Mouse (Mus musculus) lung, postnatal 0 days (tissue): Measurements from ENCODE around the gene Kxd1. TPM values are rescaled to one million over a fixed set of nuclear protein-coding genes. Genes with fewer than 3 reads are reported as not detected.

Experiments used
- ATAC-seq: fragments of 200-750 bp; cut with Nextera tagmentation; 2 replicates; pipeline ENCODE4 v1.8.0; 2017; ENCODE audit warnings: moderate library complexity
- DNase-seq: peaks from one replicate; pipeline ENCODE4 v3.0.0-alpha.2; 2016; ENCODE audit warnings: low spot score
- H3K27ac ChIP-seq: fragments of 300-500 bp; sonication (generic); 2 replicates; pipeline ENCODE4 v1.5.1; 2014; ENCODE audit warnings: antibody characterized with exemption, mild to moderate bottlenecking, low read length, mixed read lengths
- H3K27me3 ChIP-seq: fragments of 300-500 bp; sonication (generic); replicated peaks from 2 replicates; pipeline ENCODE4 v1.6.1; 2014; ENCODE audit warnings: low read length, mixed read lengths; ENCODE audit not compliant: insufficient read depth
- H3K36me3 ChIP-seq: fragments of 300-500 bp; sonication (generic); 2 replicates; pipeline ENCODE4 v1.6.1; 2014; ENCODE audit warnings: low read length, mixed read lengths; ENCODE audit not compliant: insufficient read depth
- H3K4me1 ChIP-seq: fragments of 300-500 bp; sonication (generic); 2 replicates; pipeline ENCODE4 v1.6.1; 2014; ENCODE audit warnings: antibody characterized with exemption, low read depth, low read length, mixed read lengths; ENCODE audit not compliant: insufficient read depth
- H3K4me2 ChIP-seq: fragments of 300-500 bp; sonication (generic); replicated peaks from 2 replicates; pipeline ENCODE4 v1.6.1; 2014; ENCODE audit warnings: low read depth, mild to moderate bottlenecking, low read length, moderate library complexity, mixed read lengths
- H3K4me3 ChIP-seq: fragments of 300-500 bp; sonication (generic); 2 replicates; pipeline ENCODE4 v1.5.1; 2014; ENCODE audit warnings: low read depth, low read length
- H3K9ac ChIP-seq: fragments of 300-500 bp; sonication (generic); replicated peaks from 2 replicates; pipeline ENCODE4 v1.6.1; 2014; ENCODE audit warnings: low read depth, mild to moderate bottlenecking
- H3K9me3 ChIP-seq: fragments of 300-500 bp; sonication (generic); 2 replicates; pipeline ENCODE4 v1.6.1; 2016; ENCODE audit warnings: low read length, mixed read lengths
- CTCF ChIP-seq: IDR thresholded peaks from 2 replicates; pipeline ENCODE4 v1.5.1; 2016; ENCODE audit warnings: antibody characterized with exemption, mild to moderate bottlenecking
- EP300 ChIP-seq: IDR thresholded peaks from 2 replicates; pipeline ENCODE4 v1.6.1; 2016; ENCODE audit warnings: antibody characterized with exemption, mild to moderate bottlenecking, control low read depth
- WGBS: fragments of 180-500 bp; shearing (Covaris S2); extraction: QIAGEN DNeasy Blood & Tissue Kit; methylation state at CpG from one replicate; pipeline ENCODE4 v1.1.7; 2014; 5-methylcytosine and 5-hydroxymethylcytosine counted together
- polyA plus RNA-seq: library from polyadenylated mRNA; unstranded; fragments of >200 nt; fragmentation: Nextera tagmentation; extraction: Ambion mirVana; gene quantifications from 2 replicates; pipeline ENCODE4 v1.2.1, GENCODE M21; 2015

Kxd1 gene
- polyA plus RNA-seq, 1 experiment from 2014 or later, result 62.4 TPM

- ATAC-seq (peak; percentile 18; the same call in 1 of the 2 replicates), DNase-seq (no peak)
- TF ChIP-seq CTCF (no peak), EP300 (no peak)
- Histone ChIP-seq H3K4me3 (peak overlapping the region; percentile 29), H3K36me3 (no peaks in the 10 kb centered on the region), H3K4me1 (peaks cover 23% of the 10 kb centered on the region), H3K27ac (peak overlapping the region; percentile 88), H3K27me3 (peaks cover 53% of the 10 kb centered on the region), H3K9me3 (no peaks in the 10 kb centered on the region), H3K9ac (0 out of 2 replicates have a peak overlapping the region, but pooled peaks have one; percentile 12), H3K4me2 (peak overlapping the region; percentile 60)
- under 1% methylated on average over 24 of the region's 41 CpGs for WGBS
These were observed 38.2 kb downstream of the Kxd1 start for GRCm38 (mm10) chr8:70489576-70489975.

- H3K9ac ChIP-seq, result no peak overlapping the region
- H3K4me3 ChIP-seq, result peak overlapping the region; percentile 29
- peaks cover 23% of the 10 kb centered on the region for H3K4me1 ChIP-seq
These were observed 38.8 kb downstream of the Kxd1 start for GRCm38 (mm10) chr8:70488931-70489470.

GRCm38 (mm10) chr8:70487993-70488796, 39.6 kb downstream of the Kxd1 start:
- peak overlapping the region; percentile 88 for H3K27ac ChIP-seq
- H3K4me3 ChIP-seq, result peak overlapping the region; percentile 15; the same call in 1 of the 2 replicates
- peaks cover 41% of the 10 kb centered on the region for H3K27me3 ChIP-seq
- ATAC-seq (peak; percentile 46), DNase-seq (peak; percentile 51)
- no peaks in the 10 kb centered on the region for H3K36me3 ChIP-seq
- peaks cover 16% of the 10 kb centered on the region for H3K4me1 ChIP-seq
- WGBS, result 4% methylated on average over 50 of the region's 55 CpGs
- peak overlapping the region; percentile 44 for H3K4me2 ChIP-seq
- no peak overlapping the region for H3K9ac ChIP-seq
- TF ChIP-seq CTCF, result no peak
- H3K9me3 ChIP-seq, result no peaks in the 10 kb centered on the region

More at GRCm38 (mm10) chr8:70488931-70489470, 38.8 kb downstream of the Kxd1 start:
- WGBS, result 2% methylated on average over 14 of the region's 14 CpGs
- TF ChIP-seq EP300, result no peak
- TF ChIP-seq CTCF, result no peak
- peak overlapping the region; percentile 60 for H3K4me2 ChIP-seq
- no peaks in the 10 kb centered on the region for H3K9me3 ChIP-seq
- H3K27me3 ChIP-seq, result peaks cover 49% of the 10 kb centered on the region
- H3K27ac ChIP-seq, result peak overlapping the region; percentile 88
- H3K36me3 ChIP-seq, result no peaks in the 10 kb centered on the region
- ATAC-seq, result no peak
- DNase-seq, result no peak

GRCm38 (mm10) chr8:70486941-70487520, 40.7 kb downstream of the Kxd1 start, which contains the start of gene Tmem59l:
Gene Tmem59l, minus strand, starts transcription at chr8:70487358.
- no peak for ATAC-seq
- peak within 1 kb of the TSS; percentile 15; the same call in 1 of the 2 replicates for H3K4me3 ChIP-seq

DNA sequence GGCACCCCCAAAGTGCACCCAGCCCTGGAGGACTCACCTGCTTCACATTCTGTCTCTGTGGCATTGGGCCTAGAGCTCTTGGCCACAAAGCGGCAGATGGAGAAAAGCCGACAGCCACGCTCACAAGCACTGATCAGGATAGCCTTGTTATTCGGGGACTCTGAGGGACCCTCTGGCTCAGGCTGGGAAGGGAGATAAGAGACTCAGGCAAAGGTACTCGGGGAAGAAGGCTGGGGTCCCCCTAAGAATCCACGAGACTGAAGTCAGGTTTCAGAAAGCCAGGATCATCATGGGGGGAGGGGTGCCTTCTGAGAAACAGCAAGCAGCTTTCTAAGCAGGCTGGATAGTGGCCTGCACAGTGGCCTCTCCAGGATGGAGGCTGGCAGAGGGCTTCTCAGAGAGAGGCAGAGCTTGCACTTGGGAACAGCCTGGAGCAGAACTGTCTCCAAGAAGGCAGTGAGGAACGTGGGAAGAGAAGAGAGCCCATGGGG, 41.5 kb downstream of the Kxd1 start:
- Histone ChIP-seq H3K9me3 (no peaks in the 10 kb centered on the region), H3K4me2 (no peak overlapping the region), H3K27ac (no peak overlapping the region), H3K36me3 (no peaks in the 10 kb centered on the region), H3K27me3 (peaks cover 28% of the 10 kb centered on the region), H3K4me1 (peaks cover 16% of the 10 kb centered on the region), H3K9ac (no peak overlapping the region), H3K4me3 (no peak overlapping the region)
- TF ChIP-seq CTCF, result no peak
- no peak for TF ChIP-seq EP300
- ATAC-seq (no peak), DNase-seq (no peak)
- 46% methylated on average over 7 of the region's 7 CpGs for WGBS

More at GRCm38 (mm10) chr8:70486941-70487520, 40.7 kb downstream of the Kxd1 start, which contains the start of gene Tmem59l:
- H3K9me3 ChIP-seq, result no peaks in the 10 kb centered on the region
- H3K9ac ChIP-seq, result no peak within 1 kb of the TSS
- no peak for DNase-seq
- H3K4me1 ChIP-seq, result peaks cover 16% of the 10 kb centered on the region
- peak within 1 kb of the TSS; percentile 88 for H3K27ac ChIP-seq
- H3K36me3 ChIP-seq, result no peaks in the 10 kb centered on the region
- no peak for TF ChIP-seq CTCF
- no peak for TF ChIP-seq EP300
- WGBS, result 8% methylated on average over 30 of the region's 33 CpGs
- peak within 1 kb of the TSS; percentile 44 for H3K4me2 ChIP-seq
- peaks cover 35% of the 10 kb centered on the region for H3K27me3 ChIP-seq

- Histone ChIP-seq H3K27me3 (peaks cover 13% of the 10 kb centered on the region), H3K27ac (peak overlapping the region; percentile 47; the same call in 1 of the 2 replicates), H3K4me2 (no peak overlapping the region), H3K36me3 (no peaks in the 10 kb centered on the region), H3K9ac (no peak overlapping the region), H3K4me1 (no peaks in the 10 kb centered on the region), H3K4me3 (no peak overlapping the region), H3K9me3 (no peaks in the 10 kb centered on the region)
- 48% methylated on average over 2 of the region's 2 CpGs for WGBS
- ATAC-seq (peak; percentile 95), DNase-seq (peak; percentile 88)
- TF ChIP-seq EP300 (peak; percentile 55), CTCF (no peak)
These were observed 44.8 kb downstream of the Kxd1 start for GRCm38 (mm10) chr8:70482943-70483342.
